8 mouse cellular contexts compared by ENCODE assay signal in the genomic region with DNA sequence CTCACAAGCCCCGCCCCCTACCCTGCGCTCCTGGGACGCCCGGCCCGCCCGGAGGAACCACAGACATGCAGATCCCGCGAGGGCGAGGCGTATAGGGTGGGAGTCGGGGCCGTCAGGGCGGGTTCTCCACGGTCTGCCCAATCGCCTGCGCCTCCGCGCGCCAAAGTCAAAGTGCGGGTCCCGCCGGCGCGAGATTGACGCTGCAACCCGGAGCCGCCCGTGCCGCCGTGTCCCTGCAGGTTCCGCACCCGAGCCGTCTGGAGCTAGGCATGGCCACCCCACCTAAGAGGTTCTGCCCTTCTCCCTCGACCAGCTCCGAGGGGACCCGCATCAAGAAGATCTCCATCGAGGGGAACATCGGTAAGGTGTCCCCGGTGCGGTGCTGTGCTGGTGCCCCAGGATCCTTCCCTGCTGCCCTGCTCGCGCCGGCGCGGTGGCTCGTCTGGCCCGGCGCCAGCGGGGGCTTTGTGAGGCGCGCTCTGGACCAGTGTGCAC. TPM values are rescaled to one million over a fixed set of nuclear protein-coding genes. Genes with fewer than 3 reads are reported as not detected.
DNase-seq lines count a peak whose midpoint lies in the region; ATAC-seq and TF ChIP-seq lines count a peak whose summit lies in the region.

A gene (plus strand): TSS at position 10 of the 495 bp plus-strand sequence.

- H3K4me1 ChIP-seq in CH12.LX (ENCODE audit: control insufficient read depth in 1 of 2, insufficient read depth in 2 of 2): peaks cover 2 to 27% of the 10 kb centered on the region in 2 experiments; a peak in 3 of 4 replicates
- peaks cover 22% of the 10 kb centered on the region for H3K4me1 ChIP-seq in forebrain, embryonic 12.5 days
- peaks cover 13% of the 10 kb centered on the region; the same call in 1 of the 2 replicates for H3K4me1 ChIP-seq in neural tube, embryonic 14.5 days (ENCODE audit: control insufficient read depth, insufficient read depth, low read length)

- peak within 1 kb of the TSS; percentile 91 for H3K4me2 ChIP-seq in CH12.LX (ENCODE audit: insufficient read depth, low read depth, poor library complexity, severe bottlenecking)
- peak within 1 kb of the TSS; percentile 55 for H3K4me2 ChIP-seq in forebrain, embryonic 12.5 days
- H3K4me2 ChIP-seq in neural tube, embryonic 14.5 days (ENCODE audit: low read depth, low read length): peak within 1 kb of the TSS; percentile 49

- TF ChIP-seq EP300 in CH12.LX (IDR thresholded peaks at IDR 0.05; ENCODE audit: low read length): no peak

- TF ChIP-seq POLR2A in CH12.LX (IDR thresholded peaks at IDR 0.05; ENCODE audit: low read depth, low read length): peak; percentile 91

- H3K9ac ChIP-seq in CH12.LX (ENCODE audit: insufficient read depth, low read depth): peak within 1 kb of the TSS; percentile 75
- peak within 1 kb of the TSS; percentile 80 for H3K9ac ChIP-seq in forebrain, embryonic 12.5 days
- H3K9ac ChIP-seq in neural tube, embryonic 14.5 days (replicated peaks; ENCODE audit: low read depth, low read length): peak within 1 kb of the TSS; percentile 76

- H3K4me3 ChIP-seq in CH12.LX (replicated peaks in 1 of 3; ENCODE audit: low read depth in 2 of 3, low read length in 2 of 3, poor library complexity in 1 of 3): peak within 1 kb of the TSS; percentile 81 to 96 (median 91)
- peak within 1 kb of the TSS; percentile 75 for H3K4me3 ChIP-seq in forebrain, embryonic 12.5 days (replicated peaks)
- peak within 1 kb of the TSS; percentile 70 for H3K4me3 ChIP-seq in neural tube, embryonic 14.5 days (ENCODE audit: low read depth, low read length)

- TF ChIP-seq RAD21 in CH12.LX (IDR thresholded peaks at IDR 0.05; ENCODE audit: low read depth, low read length): no peak

- intact Hi-C loops in heart, postnatal 14 days (cut with DNase I): loop anchor here (1.0 to 10.0 kb wide), 3 partner anchors 44 to 200 kb away; a partner anchor contains a TSS

- H3K36me3 ChIP-seq in CH12.LX (replicated peaks in 1 of 2; ENCODE audit: control insufficient read depth in 1 of 2, insufficient read depth in 1 of 2, low read length in 1 of 2): peaks cover 3 to 16% of the 10 kb centered on the region in 2 experiments
- H3K36me3 ChIP-seq in forebrain, embryonic 12.5 days (replicated peaks): peaks cover 15% of the 10 kb centered on the region
- H3K36me3 ChIP-seq in neural tube, embryonic 14.5 days (ENCODE audit: control insufficient read depth, insufficient read depth, low read length): no peaks in the 10 kb centered on the region

- dilution Hi-C loops in CH12.LX (cut with MboI; ENCODE audit: extremely low pct_ligation_motif_present, extremely low pct_unique_long_range_greater_than_20kb, low sequenced_read_pairs): no loop called here

- TF ChIP-seq CTCF in CH12.LX (conservative IDR thresholded peaks at IDR 0.05 in 1 of 2, IDR thresholded peaks at IDR 0.05 in 1 of 2; ENCODE audit: low read depth in 2 of 2, low read length in 2 of 2): no peak

- H3K27ac ChIP-seq in CH12.LX (ENCODE audit: insufficient read depth, low read depth): peak within 1 kb of the TSS; percentile 29; the same call in 1 of the 2 replicates
- peak within 1 kb of the TSS; percentile 96 for H3K27ac ChIP-seq in forebrain, embryonic 12.5 days
- H3K27ac ChIP-seq in neural tube, embryonic 14.5 days (ENCODE audit: low read depth, low read length): peak within 1 kb of the TSS; percentile 89

- in situ Hi-C loops in CH12.LX (cut with MboI; ENCODE audit: low pct_ligation_motif_present, low pct_unique_long_range_greater_than_20kb, low sequenced_read_pairs): no loop called here

- peak; percentile 100 for ATAC-seq in forebrain, embryonic 12.5 days (ENCODE audit: low FRiP score)
- ATAC-seq in neural tube, embryonic 14.5 days (ENCODE audit: low read depth): peak; percentile 99

- no peaks in the 10 kb centered on the region; the same call in 1 of the 2 replicates for H3K79me2 ChIP-seq in CH12.LX (replicated peaks; ENCODE audit: control insufficient read depth, extremely low read depth, insufficient read depth, poor library complexity, severe bottlenecking)

- WGBS in forebrain, embryonic 12.5 days: under 1% methylated on average over 51 of the region's 51 CpGs
- under 1% methylated on average over 50 of the region's 51 CpGs for WGBS in neural tube, embryonic 14.5 days

- no peaks in the 10 kb centered on the region for H3K27me3 ChIP-seq in CH12.LX (replicated peaks)
- H3K27me3 ChIP-seq in forebrain, embryonic 12.5 days: no peaks in the 10 kb centered on the region
- H3K27me3 ChIP-seq in neural tube, embryonic 14.5 days (ENCODE audit: control insufficient read depth, insufficient read depth, low read length): no peaks in the 10 kb centered on the region

- H3K9me3 ChIP-seq in CH12.LX (replicated peaks; ENCODE audit: low read length): no peaks in the 10 kb centered on the region
- H3K9me3 ChIP-seq in forebrain, embryonic 12.5 days: no peaks in the 10 kb centered on the region
- no peaks in the 10 kb centered on the region for H3K9me3 ChIP-seq in neural tube, embryonic 14.5 days (ENCODE audit: control insufficient read depth, low read length)

- DNase-seq in CH12.LX (ENCODE audit: extremely low read depth): peak; percentile 98
- peak; percentile 85 for DNase-seq in brain, embryonic 18.5 days (ENCODE audit: low read depth, low spot score)
- DNase-seq in heart, postnatal 14 days: peak; percentile 98 to 99
- DNase-seq in layer of hippocampus, adult 18-20 months (ENCODE audit: low spot score in 2 of 2): peak; percentile 92 to 95
- peak; percentile 99 to 100 for DNase-seq in lung, adult 18-20 months
- peak; percentile 98 for DNase-seq in testis, postnatal 14 days (ENCODE audit: low spot score)

TF ChIP-seq in CH12.LX, 34 proteins besides CTCF, POLR2A, EP300 and RAD21 (continues in another document):
- TF ChIP-seq JUND (conservative IDR thresholded peaks at IDR 0.05; ENCODE audit: low read depth, low read length) (no peak), PAX5 (IDR thresholded peaks at IDR 0.05; ENCODE audit: low read length) (no peak), NELFE (IDR thresholded peaks at IDR 0.05; ENCODE audit: low read depth, low read length) (peak; percentile 80), SMC3 (IDR thresholded peaks at IDR 0.05; ENCODE audit: low read depth, low read length) (no peak), MEF2A (IDR thresholded peaks at IDR 0.05; ENCODE audit: borderline replicate concordance, low read depth, low read length) (no peak), ZNF384 (IDR thresholded peaks at IDR 0.05; ENCODE audit: low read depth, low read length) (no peak), ZC3H11A (IDR thresholded peaks at IDR 0.05; ENCODE audit: low read depth, low read length) (no peak), ZMIZ1 (IDR thresholded peaks at IDR 0.05; ENCODE audit: low read depth, low read length) (peak; percentile 50; the same call in 1 of the 2 replicates), MXI1 (IDR thresholded peaks at IDR 0.05; ENCODE audit: low read depth, low read length) (peak; percentile 80), ZKSCAN1 (IDR thresholded peaks at IDR 0.05; ENCODE audit: borderline replicate concordance, low read depth, low read length) (no peak), RCOR1 (conservative IDR thresholded peaks at IDR 0.05; ENCODE audit: low read depth, low read length) (no peak), GABPA (IDR thresholded peaks at IDR 0.05; ENCODE audit: insufficient replicate concordance, low read depth, low read length) (no peak), MAZ (IDR thresholded peaks at IDR 0.05; ENCODE audit: low read depth, low read length) (0 out of 2 replicates have a peak, but pooled peaks have one; percentile 58), BHLHE40 (IDR thresholded peaks at IDR 0.05; ENCODE audit: low read depth, low read length) (peak; percentile 77), SIN3A (IDR thresholded peaks at IDR 0.05; ENCODE audit: low read length) (peak; percentile 62), JUN (IDR thresholded peaks at IDR 0.05; ENCODE audit: insufficient read depth, low read depth, low read length) (no peak), USF1 (IDR thresholded peaks at IDR 0.05; ENCODE audit: low read depth, low read length) (no peak), MAX (IDR thresholded peaks at IDR 0.05; ENCODE audit: low read length) (peak; percentile 23; the same call in 1 of the 2 replicates), IRF4 (IDR thresholded peaks at IDR 0.05; ENCODE audit: low read depth, low read length) (peak; percentile 24; the same call in 1 of the 2 replicates), TBP (conservative IDR thresholded peaks at IDR 0.05; ENCODE audit: low read depth, low read length) (peak; percentile 45; the same call in 1 of the 2 replicates), HCFC1 (IDR thresholded peaks at IDR 0.05; ENCODE audit: low read depth, low read length) (no peak; the same call in none of the 2 replicates), TCF12 (IDR thresholded peaks at IDR 0.05; ENCODE audit: low read depth, low read length) (peak; percentile 61), USF2 (conservative IDR thresholded peaks at IDR 0.05; ENCODE audit: low read depth, low read length) (no peak), ELF1 (IDR thresholded peaks at IDR 0.05; ENCODE audit: low read depth, low read length) (no peak), UBTF (IDR thresholded peaks at IDR 0.05; ENCODE audit: low read depth, low read length) (no peak), NRF1 (IDR thresholded peaks at IDR 0.05; ENCODE audit: low read depth, low read length) (peak; percentile 78), MYC (IDR thresholded peaks at IDR 0.05; ENCODE audit: low read depth, low read length) (0 out of 2 replicates have a peak, but pooled peaks have one; percentile 11), ETS1 (conservative IDR thresholded peaks at IDR 0.05; ENCODE audit: low read depth, low read length) (peak; percentile 19; the same call in 1 of the 2 replicates), CHD1 (IDR thresholded peaks at IDR 0.05; ENCODE audit: low read depth, low read length) (no peak), E2F4 (IDR thresholded peaks at IDR 0.05; ENCODE audit: insufficient replicate concordance, low read depth, low read length) (peak; percentile 83; the same call in 1 of the 2 replicates), CHD2 (IDR thresholded peaks at IDR 0.05; ENCODE audit: low read length) (peak; percentile 89), POLR2AphosphoS2 (IDR thresholded peaks at IDR 0.05; ENCODE audit: low read depth, low read length) (peak; percentile 83), MAFK (IDR thresholded peaks at IDR 0.05; ENCODE audit: insufficient replicate concordance, low read length) (no peak)

RNA-seq across cellular contexts. Expression of the gene that starts here (rescaled TPM):
- total RNA-seq in CH12.LX (2012; rRNA removed): 13.7 and 15.4 TPM in 2 replicates
- total RNA-seq in CH12.LX (2014; rRNA removed): 31.2 and 33.9 TPM in 2 replicates
- 20.9 and 25.5 TPM in 2 replicates for polyA plus RNA-seq in CH12.LX (2012; ENCODE audit: insufficient read length, low read depth)
- polyA plus RNA-seq in forebrain, embryonic 12.5 days (2016; fragmentation: Nextera tagmentation; extraction: Ambion mirVana): 139 and 151 TPM in 2 replicates
- total RNA-seq in heart, postnatal 14 days (2021): 1 to 10 TPM; 3.8 to 7.7 TPM
- 10 to 100 TPM; 12.1 to 12.5 TPM for total RNA-seq in layer of hippocampus, adult 18-20 months (2021)
- polyA plus RNA-seq in neural tube, embryonic 14.5 days (2014; fragmentation: Nextera tagmentation; extraction: Ambion mirVana): 44.0 and 53.6 TPM in 2 replicates

Comparison
In these comparisons a context has a peak if more than half of its experiments do, and no peak if none do; other contexts are left out.
1. Peak in every context shown above with its lines: DNase-seq, ATAC-seq, H3K4me3 ChIP-seq and H3K27ac ChIP-seq.
2. H3K27ac ChIP-seq: peak in every context shown above with its lines; median percentile 96 in forebrain, embryonic 12.5 days; 89 in neural tube, embryonic 14.5 days; 29 in CH12.LX.